Mouse (Mus musculus) forebrain, embryonic 16.5 days (tissue): ENCODE data around the gene Lrfn5. TPM values are rescaled to one million over a fixed set of nuclear protein-coding genes. Genes with fewer than 3 reads are reported as not detected.

Experiments
- ATAC-seq: fragments of 200-750 bp; cut with Nextera tagmentation; 2 replicates; pipeline ENCODE4 v1.8.0; 2017; ENCODE audit warnings: mild to moderate bottlenecking, moderate library complexity
- H3K27ac ChIP-seq: fragments of 300-500 bp; sonication (generic); 2 replicates; pipeline ENCODE4 v1.5.1; 2014; ENCODE audit warnings: low read length, control low read depth
- H3K27me3 ChIP-seq: fragments of 300-500 bp; sonication (generic); replicated peaks from 2 replicates; pipeline ENCODE4 v1.6.1; 2014; ENCODE audit warnings: low read length; ENCODE audit not compliant: control insufficient read depth, insufficient read depth
- H3K36me3 ChIP-seq: fragments of 300-500 bp; sonication (generic); 2 replicates; pipeline ENCODE4 v1.6.1; 2014; ENCODE audit not compliant: control insufficient read depth, insufficient read depth
- H3K4me1 ChIP-seq: fragments of 300-500 bp; sonication (generic); replicated peaks from 2 replicates; pipeline ENCODE4 v1.6.1; 2014; ENCODE audit warnings: low read length; ENCODE audit not compliant: control insufficient read depth, insufficient read depth
- H3K4me2 ChIP-seq: fragments of 300-500 bp; sonication (generic); 2 replicates; pipeline ENCODE4 v1.6.1; 2014; ENCODE audit warnings: mild to moderate bottlenecking, low read length, control low read depth
- H3K4me3 ChIP-seq: fragments of 300-500 bp; sonication (generic); replicated peaks from 2 replicates; pipeline ENCODE4 v1.5.1; 2014; ENCODE audit warnings: mild to moderate bottlenecking, low read length, control low read depth
- H3K9ac ChIP-seq: fragments of 300-500 bp; sonication (generic); replicated peaks from 2 replicates; pipeline ENCODE4 v1.6.1; 2014; ENCODE audit warnings: low read depth, low read length, control low read depth
- H3K9me3 ChIP-seq: fragments of 300-500 bp; sonication (generic); 2 replicates; pipeline ENCODE4 v1.6.1; 2016; ENCODE audit warnings: low read length; ENCODE audit not compliant: control insufficient read depth
- WGBS: fragments of 180-500 bp; shearing (Covaris S2); extraction: QIAGEN DNeasy Blood & Tissue Kit; methylation state at CpG from one replicate; pipeline ENCODE4 v1.1.7; 2014; 5-methylcytosine and 5-hydroxymethylcytosine counted together
- polyA plus RNA-seq: library from polyadenylated mRNA; unstranded; fragments of >200 nt; fragmentation: Nextera tagmentation; extraction: Ambion mirVana; gene quantifications from 2 replicates; pipeline ENCODE4 v1.2.1, GENCODE M21; 2015

Gene Lrfn5
- polyA plus RNA-seq: 65.9 and 82.2 TPM in 2 replicates

- Histone ChIP-seq H3K4me3 (peak within 1 kb of the TSS; percentile 57), H3K4me1 (peaks cover 15% of the 10 kb centered on the region), H3K4me2 (peak within 1 kb of the TSS; percentile 85), H3K9me3 (no peaks in the 10 kb centered on the region), H3K27ac (peak within 1 kb of the TSS; percentile 87), H3K9ac (peak within 1 kb of the TSS; percentile 89), H3K27me3 (0 out of 2 replicates have a peak, but pooled peaks cover 3% of the 10 kb centered on the region), H3K36me3 (no peaks in the 10 kb centered on the region)
- WGBS: under 1% methylated on average over 46 of the region's 50 CpGs
- peak; percentile 90 for ATAC-seq
These were observed at the start of gene Lrfn5 for GRCm38 (mm10) chr12:61522829-61523370. Gene Lrfn5 (plus strand): TSS chr12:61523150.

DNA sequence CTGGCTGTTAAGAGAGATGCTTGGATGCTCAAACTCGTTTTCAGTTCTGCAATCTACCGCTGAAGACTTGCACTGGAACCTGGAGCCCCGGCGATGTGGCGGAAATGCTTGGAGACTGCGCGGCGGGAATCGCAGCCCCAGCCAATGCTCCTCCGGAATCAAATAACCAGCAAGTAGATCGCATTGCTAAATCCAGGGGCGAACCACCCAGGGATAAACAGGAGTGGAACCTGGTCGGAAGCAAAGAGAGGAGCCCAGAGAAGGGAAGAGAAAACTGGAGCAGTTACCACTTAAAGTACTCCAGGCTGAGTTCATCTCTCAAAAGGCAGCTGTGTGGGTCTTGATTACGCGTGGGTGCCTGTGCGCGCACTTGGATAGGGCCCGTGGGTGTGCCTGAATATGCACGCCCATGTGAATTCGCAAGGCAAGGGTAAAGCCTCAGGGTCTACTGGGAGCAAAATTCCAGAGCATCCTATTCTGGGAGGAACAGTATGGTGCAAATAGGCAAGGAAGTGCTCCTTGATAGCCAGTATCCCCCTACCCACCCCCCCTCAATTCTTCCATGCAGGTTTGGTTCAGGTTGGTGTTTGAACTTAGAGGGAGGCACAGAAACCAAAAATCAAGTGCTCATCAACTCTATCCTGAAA is 1.3 kb upstream of the Lrfn5 start:
- no peaks in the 10 kb centered on the region for H3K36me3 ChIP-seq
- ATAC-seq: no peak
- no peak overlapping the region; the same call in 1 of the 2 replicates for H3K27ac ChIP-seq
- H3K4me2 ChIP-seq: peak overlapping the region; percentile 85
- H3K4me3 ChIP-seq: peak overlapping the region; percentile 57
- 0 out of 2 replicates have a peak, but pooled peaks cover 3% of the 10 kb centered on the region for H3K27me3 ChIP-seq
- 2% methylated on average over 20 of the region's 20 CpGs for WGBS
- peak overlapping the region; percentile 36; the same call in 1 of the 2 replicates for H3K9ac ChIP-seq
- peaks cover 15% of the 10 kb centered on the region for H3K4me1 ChIP-seq
- H3K9me3 ChIP-seq: no peaks in the 10 kb centered on the region

- peak; percentile 36 for ATAC-seq
- no peaks in the 10 kb centered on the region for H3K9me3 ChIP-seq
- WGBS: 0% methylated on average over 6 of the region's 6 CpGs
- H3K9ac ChIP-seq: peak overlapping the region; percentile 89
- no peaks in the 10 kb centered on the region for H3K36me3 ChIP-seq
- 0 out of 2 replicates have a peak, but pooled peaks cover 3% of the 10 kb centered on the region for H3K27me3 ChIP-seq
- peak overlapping the region; percentile 87 for H3K27ac ChIP-seq
- peaks cover 15% of the 10 kb centered on the region for H3K4me1 ChIP-seq
- H3K4me3 ChIP-seq: peak overlapping the region; percentile 57
- peak overlapping the region; percentile 85 for H3K4me2 ChIP-seq
These were observed 662 bp upstream of the Lrfn5 start for GRCm38 (mm10) chr12:61522148-61522828.

- Histone ChIP-seq H3K4me1 (peaks cover 15% of the 10 kb centered on the region), H3K4me3 (peak overlapping the region; percentile 57), H3K9ac (peak overlapping the region; percentile 89), H3K27ac (peak overlapping the region; percentile 87), H3K27me3 (0 out of 2 replicates have a peak, but pooled peaks cover 3% of the 10 kb centered on the region), H3K4me2 (peak overlapping the region; percentile 85), H3K36me3 (no peaks in the 10 kb centered on the region), H3K9me3 (no peaks in the 10 kb centered on the region)
- ATAC-seq: no peak
- under 1% methylated on average over 16 of the region's 16 CpGs for WGBS
These were observed 757 bp downstream of the Lrfn5 start for GRCm38 (mm10) chr12:61523631-61524182.

DNA sequence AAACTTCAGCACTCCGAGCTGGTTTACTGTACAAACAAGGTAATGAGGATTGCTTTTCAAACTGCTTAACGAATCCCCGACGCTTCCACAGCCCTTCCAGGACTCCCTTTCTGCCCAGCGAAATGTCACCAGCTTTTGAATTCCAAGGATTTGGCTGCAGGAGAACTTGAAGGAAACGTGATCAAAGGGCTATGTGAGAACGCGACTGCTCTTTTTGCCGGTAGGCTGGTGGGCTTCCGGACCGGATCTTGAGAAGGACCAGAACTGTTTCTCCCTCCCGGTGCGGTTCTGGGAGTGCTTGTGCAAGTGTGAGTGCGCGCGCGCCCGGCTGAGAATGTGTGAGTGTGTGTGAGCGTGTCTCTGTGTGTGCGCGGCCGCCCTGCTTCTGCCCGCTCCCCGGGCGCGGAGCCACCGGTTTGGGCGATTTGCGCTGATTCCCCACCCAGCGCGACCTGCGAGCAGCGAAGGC is 1.3 kb downstream of the Lrfn5 start:
- Histone ChIP-seq H3K27me3 (0 out of 2 replicates have a peak, but pooled peaks cover 3% of the 10 kb centered on the region), H3K36me3 (no peaks in the 10 kb centered on the region), H3K9me3 (no peaks in the 10 kb centered on the region), H3K4me2 (peak overlapping the region; percentile 85), H3K9ac (peak overlapping the region; percentile 89), H3K27ac (peak overlapping the region; percentile 87), H3K4me3 (peak overlapping the region; percentile 57), H3K4me1 (peaks cover 15% of the 10 kb centered on the region)
- no peak for ATAC-seq
- WGBS: under 1% methylated on average over 33 of the region's 33 CpGs

GRCm38 (mm10) chr12:61526199-61526598 is 3.2 kb downstream of the Lrfn5 start:
- Histone ChIP-seq H3K36me3 (no peaks in the 10 kb centered on the region), H3K27me3 (no peaks in the 10 kb centered on the region), H3K9me3 (no peaks in the 10 kb centered on the region), H3K4me2 (peak overlapping the region; percentile 40), H3K4me1 (peaks cover 15% of the 10 kb centered on the region), H3K9ac (peak overlapping the region; percentile 60), H3K27ac (peak overlapping the region; percentile 87), H3K4me3 (peak overlapping the region; percentile 57)
- peak; percentile 73 for ATAC-seq
- WGBS: 0% methylated on average over 9 of the region's 9 CpGs

GRCm38 (mm10) chr12:61579949-61580348 is 57.0 kb downstream of the Lrfn5 start:
- Histone ChIP-seq H3K27me3 (no peaks in the 10 kb centered on the region), H3K36me3 (no peaks in the 10 kb centered on the region), H3K4me3 (no peak overlapping the region), H3K9me3 (no peaks in the 10 kb centered on the region), H3K4me2 (no peak overlapping the region), H3K4me1 (no peaks in the 10 kb centered on the region), H3K27ac (no peak overlapping the region), H3K9ac (no peak overlapping the region)
- no peak for ATAC-seq
- WGBS: 88% methylated on average over 5 of the region's 5 CpGs

- Histone ChIP-seq H3K27me3 (no peaks in the 10 kb centered on the region), H3K4me3 (no peak overlapping the region), H3K27ac (no peak overlapping the region), H3K9me3 (no peaks in the 10 kb centered on the region), H3K4me1 (no peaks in the 10 kb centered on the region), H3K36me3 (no peaks in the 10 kb centered on the region), H3K9ac (no peak overlapping the region), H3K4me2 (no peak overlapping the region)
- no peak for ATAC-seq
These were observed 77.4 kb downstream of the Lrfn5 start for GRCm38 (mm10) chr12:61600305-61600704.

GRCm38 (mm10) chr12:61607871-61608270 is 84.9 kb downstream of the Lrfn5 start:
- WGBS: 89% methylated on average over 3 of the region's 3 CpGs
- Histone ChIP-seq H3K27me3 (no peaks in the 10 kb centered on the region), H3K4me1 (no peaks in the 10 kb centered on the region), H3K36me3 (no peaks in the 10 kb centered on the region), H3K27ac (no peak overlapping the region), H3K9ac (no peak overlapping the region), H3K4me2 (no peak overlapping the region), H3K9me3 (no peaks in the 10 kb centered on the region), H3K4me3 (no peak overlapping the region)
- ATAC-seq: no peak
